Mouse (Mus musculus): Measurements from ENCODE around the gene Med6.

- TF ChIP-seq CTCF (IDR thresholded peaks at IDR 0.05; ENCODE audit: control insufficient read depth, insufficient read depth, low read length) (no peak), POLR2A (IDR thresholded peaks at IDR 0.05; ENCODE audit: borderline replicate concordance, control insufficient read depth, low read depth, low read length) (no peak)
These were observed 45.5 kb downstream of the Med6 start for GRCm38 (mm10) chr12:81549286-81549685.
